ENCODE assay signal across 8 mouse cellular contexts in genomic region chr4:134946024-134946744, GRCm38 (mm10). TPM values are rescaled to one million over a fixed set of nuclear protein-coding genes. Genes with fewer than 3 reads are reported as not detected.
DNase-seq lines count a peak whose midpoint lies in the region; ATAC-seq lines count a peak whose summit lies in the region.

No protein-coding gene starts in this region.

- no peaks in the 10 kb centered on the region for H3K9me3 ChIP-seq in hindbrain, embryonic 16.5 days (ENCODE audit: control insufficient read depth, low read length)
- no peaks in the 10 kb centered on the region for H3K9me3 ChIP-seq in megakaryocyte, embryonic 14.5 days

- intact Hi-C loops in left cerebral cortex, postnatal 10 days (cut with DNase I): loop anchor here (5.0 kb wide), 1 partner anchor 376 kb away; no protein-coding TSS in a partner anchor

- peak; percentile 72 for ATAC-seq in common myeloid progenitor, adult 5-6 weeks (replicated peaks; ENCODE audit: low read depth, poor library complexity, severe bottlenecking)
- peak; percentile 55 for ATAC-seq in hindbrain, embryonic 16.5 days

- H3K4me1 ChIP-seq in hindbrain, embryonic 16.5 days (ENCODE audit: control insufficient read depth, insufficient read depth, low read depth, low read length): peaks cover 4% of the 10 kb centered on the region
- H3K4me1 ChIP-seq in megakaryocyte, embryonic 14.5 days: peaks cover 39% of the 10 kb centered on the region

- DNase-seq in adipocyte (ENCODE audit: low spot score): peak; percentile 80
- peak; percentile 42 to 44 for DNase-seq in gastrocnemius, adult 8-10 months (ENCODE audit: low spot score in 2 of 2)
- peak; percentile 73 to 76 for DNase-seq in left cerebral cortex, postnatal 10 days (ENCODE audit: extremely low spot score in 1 of 2, low spot score in 2 of 2)
- DNase-seq in right cerebral cortex, adult 18-20 months: peak; percentile 75
- DNase-seq in urinary bladder, postnatal 4 days (ENCODE audit: low spot score in 2 of 2): peak; percentile 59 to 77

- peaks cover 9% of the 10 kb centered on the region; the same call in 1 of the 2 replicates for H3K27me3 ChIP-seq in hindbrain, embryonic 16.5 days (replicated peaks; ENCODE audit: control insufficient read depth, insufficient read depth, low read length)
- peaks cover 21% of the 10 kb centered on the region for H3K27me3 ChIP-seq in megakaryocyte, embryonic 14.5 days (replicated peaks)

- H3K4me3 ChIP-seq in hindbrain, embryonic 16.5 days (ENCODE audit: low read length): peak overlapping the region; percentile 25; the same call in 1 of the 2 replicates
- peak overlapping the region; percentile 84 for H3K4me3 ChIP-seq in megakaryocyte, embryonic 14.5 days (replicated peaks)

- 12% methylated on average over 17 of the region's 17 CpGs for WGBS in hindbrain, embryonic 16.5 days

- H3K9ac ChIP-seq in hindbrain, embryonic 16.5 days (ENCODE audit: low read depth, low read length): peak overlapping the region; percentile 41; the same call in 1 of the 2 replicates

- peak overlapping the region; percentile 62 for H3K4me2 ChIP-seq in hindbrain, embryonic 16.5 days (ENCODE audit: low read length)

- H3K36me3 ChIP-seq in hindbrain, embryonic 16.5 days (ENCODE audit: control insufficient read depth, insufficient read depth, low read length): no peaks in the 10 kb centered on the region
- H3K36me3 ChIP-seq in megakaryocyte, embryonic 14.5 days (replicated peaks; ENCODE audit: low read length): no peaks in the 10 kb centered on the region

- no peak overlapping the region for H3K27ac ChIP-seq in hindbrain, embryonic 16.5 days (ENCODE audit: low read depth, low read length)

RNA-seq across cellular contexts. Expression of gene Syf2, which starts 15.5 kb away (rescaled TPM):
- total RNA-seq in common myeloid progenitor, adult 5-6 weeks (2017): 230 and 275 TPM in 2 replicates
- 10 to 100 TPM; 33.5 to 45.5 (median 39.6) TPM for total RNA-seq in gastrocnemius, adult 8-10 months (2022)
- 53.8 and 58.2 TPM in 2 replicates for polyA plus RNA-seq in hindbrain, embryonic 16.5 days (2015; fragmentation: Nextera tagmentation; extraction: Ambion mirVana)
- total RNA-seq in left cerebral cortex, postnatal 10 days (2021): 10 to 100 TPM; 34.5 to 39.6 TPM
- 6.0 and 63.1 TPM in 2 replicates for polyA plus RNA-seq in megakaryocyte, embryonic 14.5 days (2012; ENCODE audit: insufficient read depth, low replicate concordance)

RNA-seq across cellular contexts. Expression of gene Rsrp1, which starts 22.8 kb away (rescaled TPM):
- 172 and 177 TPM in 2 replicates for total RNA-seq in common myeloid progenitor, adult 5-6 weeks (2017)
- total RNA-seq in gastrocnemius, adult 8-10 months (2022): 100 to 1,000 TPM in 2 of 4 experiments, 10 to 100 TPM in 2; 98.0 to 149 (median 104) TPM
- polyA plus RNA-seq in hindbrain, embryonic 16.5 days (2015; fragmentation: Nextera tagmentation; extraction: Ambion mirVana): 453 and 454 TPM in 2 replicates
- 100 to 1,000 TPM; 256 to 271 TPM for total RNA-seq in left cerebral cortex, postnatal 10 days (2021)
- 176 and 605 TPM in 2 replicates for polyA plus RNA-seq in megakaryocyte, embryonic 14.5 days (2012; ENCODE audit: insufficient read depth, low replicate concordance)

RNA-seq across cellular contexts. Expression of gene Tmem50a, which starts 31.4 kb away (rescaled TPM):
- 168 and 202 TPM in 2 replicates for total RNA-seq in common myeloid progenitor, adult 5-6 weeks (2017)
- 10 to 100 TPM; 26.4 to 33.9 (median 31.7) TPM for total RNA-seq in gastrocnemius, adult 8-10 months (2022)
- 214 and 227 TPM in 2 replicates for polyA plus RNA-seq in hindbrain, embryonic 16.5 days (2015; fragmentation: Nextera tagmentation; extraction: Ambion mirVana)
- 100 to 1,000 TPM; 128 to 133 TPM for total RNA-seq in left cerebral cortex, postnatal 10 days (2021)
- 8.9 and 16.9 TPM in 2 replicates for polyA plus RNA-seq in megakaryocyte, embryonic 14.5 days (2012; ENCODE audit: insufficient read depth, low replicate concordance)
